Mouse (Mus musculus): Measurements from ENCODE around the gene Thada. TPM values are rescaled to one million over a fixed set of nuclear protein-coding genes. Genes with fewer than 3 reads are reported as not detected.
A peak's percentile ranks its signal among the peaks of the same experiment; 100 is the strongest.
"Not testable (repeated sequence)": the region's sequence is repeated elsewhere in the genome, so short reads cannot be mapped to it uniquely, and the experiment has no call there.

The Thada gene
- polyA plus RNA-seq, 1 experiment = 9.4 TPM

DNA sequence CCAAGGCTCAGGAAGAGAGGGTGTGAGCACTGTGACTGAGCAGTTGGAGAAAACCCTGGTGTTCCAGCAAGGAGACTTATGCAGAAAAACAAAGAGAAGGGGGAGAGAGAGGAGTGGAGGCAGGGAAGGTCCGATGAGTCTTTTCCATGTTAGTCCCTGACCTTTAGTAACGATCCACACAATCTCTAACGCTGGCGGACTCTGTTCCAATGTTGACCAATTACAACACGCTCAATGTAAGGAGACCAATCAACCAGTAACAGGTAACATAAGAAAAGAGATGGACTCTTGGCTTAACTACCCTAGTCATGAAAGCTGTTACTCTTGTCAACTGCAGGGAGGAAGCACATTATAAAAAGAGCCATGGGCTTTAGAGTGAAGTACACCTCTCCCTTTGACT, 160.9 kb downstream of the Thada start:
- DNase-seq = no peak
- Histone ChIP-seq H3K27me3 (replicated peaks; ENCODE audit: control insufficient read depth, insufficient read depth, low read length) (no peaks in the 10 kb centered on the region), H3K4me1 (ENCODE audit: control insufficient read depth, insufficient read depth, low read length) (no peaks in the 10 kb centered on the region), H3K27ac (ENCODE audit: insufficient read depth, low read depth, low read length) (no peak overlapping the region), H3K4me3 (ENCODE audit: insufficient read depth, low read depth, low read length) (no peak overlapping the region), H3K36me3 (ENCODE audit: control insufficient read depth, insufficient read depth, low read length) (peaks cover 2% of the 10 kb centered on the region; the same call in 1 of the 2 replicates)
- WGBS = 95% methylated on average over 5 of the region's 5 CpGs
- no peak for TF ChIP-seq POLR2A (IDR thresholded peaks at IDR 0.05; ENCODE audit: low read depth, low read length)
- no peak for TF ChIP-seq CTCF (conservative IDR thresholded peaks at IDR 0.05; ENCODE audit: insufficient read depth, insufficient read length, low read depth, low read length)

GRCm38 (mm10) chr17:84304141-84304540, 161.9 kb downstream of the Thada start:
- Histone ChIP-seq H3K36me3 (ENCODE audit: control insufficient read depth, insufficient read depth, low read length) (peaks cover 2% of the 10 kb centered on the region; the same call in 1 of the 2 replicates), H3K4me3 (ENCODE audit: insufficient read depth, low read depth, low read length) (no peak overlapping the region), H3K27ac (ENCODE audit: insufficient read depth, low read depth, low read length) (no peak overlapping the region), H3K4me1 (ENCODE audit: control insufficient read depth, insufficient read depth, low read length) (no peaks in the 10 kb centered on the region), H3K27me3 (replicated peaks; ENCODE audit: control insufficient read depth, insufficient read depth, low read length) (no peaks in the 10 kb centered on the region)
- TF ChIP-seq POLR2A (IDR thresholded peaks at IDR 0.05; ENCODE audit: low read depth, low read length) (no peak), CTCF (conservative IDR thresholded peaks at IDR 0.05; ENCODE audit: insufficient read depth, insufficient read length, low read depth, low read length) (no peak)
- DNase-seq = no peak
- 90% methylated on average over 5 of the region's 5 CpGs for WGBS

GRCm38 (mm10) chr17:84297976-84298375, 168.0 kb downstream of the Thada start:
- Histone ChIP-seq H3K27me3 (replicated peaks; ENCODE audit: control insufficient read depth, insufficient read depth, low read length) (no peaks in the 10 kb centered on the region), H3K4me3 (ENCODE audit: insufficient read depth, low read depth, low read length) (no peak overlapping the region), H3K27ac (ENCODE audit: insufficient read depth, low read depth, low read length) (no peak overlapping the region), H3K36me3 (ENCODE audit: control insufficient read depth, insufficient read depth, low read length) (peaks cover 2% of the 10 kb centered on the region; the same call in 1 of the 2 replicates), H3K4me1 (ENCODE audit: control insufficient read depth, insufficient read depth, low read length) (no peaks in the 10 kb centered on the region)
- no peak for TF ChIP-seq CTCF (conservative IDR thresholded peaks at IDR 0.05; ENCODE audit: insufficient read depth, insufficient read length, low read depth, low read length)
- TF ChIP-seq POLR2A (IDR thresholded peaks at IDR 0.05; ENCODE audit: low read depth, low read length) = no peak
- DNase-seq = peak; percentile 55
- 92% methylated on average over 6 of the region's 6 CpGs for WGBS

DNA sequence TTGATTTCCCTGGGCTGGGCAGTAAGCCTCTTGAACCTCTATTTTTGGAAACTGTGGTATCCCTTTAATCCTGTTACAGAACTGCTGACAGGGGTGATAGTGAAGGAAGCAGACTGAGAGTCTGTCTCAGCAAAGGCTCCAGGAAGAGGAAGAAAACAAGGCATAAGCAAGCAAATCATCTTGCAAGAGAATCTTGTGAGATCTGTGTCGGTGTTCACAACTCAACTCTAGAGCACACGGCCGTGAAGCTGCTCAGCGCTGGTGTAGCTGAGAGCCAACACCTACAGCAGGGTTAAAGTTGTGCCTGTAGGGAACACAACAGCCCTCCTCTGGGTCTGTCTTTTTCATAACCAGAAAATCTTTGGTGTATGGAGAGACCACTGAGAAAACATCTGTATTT, 172.8 kb downstream of the Thada start:
- H3K36me3 ChIP-seq (ENCODE audit: control insufficient read depth, insufficient read depth, low read length) = peaks cover 2% of the 10 kb centered on the region; the same call in 1 of the 2 replicates
- DNase-seq = no peak
- H3K4me3 ChIP-seq (ENCODE audit: insufficient read depth, low read depth, low read length) = no peak overlapping the region
- 64% methylated on average over 4 of the region's 4 CpGs for WGBS
- H3K27me3 ChIP-seq (replicated peaks; ENCODE audit: control insufficient read depth, insufficient read depth, low read length) = no peaks in the 10 kb centered on the region
- 0 out of 2 replicates have a peak, but pooled peaks cover 3% of the 10 kb centered on the region for H3K4me1 ChIP-seq (ENCODE audit: control insufficient read depth, insufficient read depth, low read length)
- TF ChIP-seq CTCF (conservative IDR thresholded peaks at IDR 0.05; ENCODE audit: insufficient read depth, insufficient read length, low read depth, low read length) (no peak), POLR2A (IDR thresholded peaks at IDR 0.05; ENCODE audit: low read depth, low read length) (no peak)
- no peak overlapping the region for H3K27ac ChIP-seq (ENCODE audit: insufficient read depth, low read depth, low read length)

DNA sequence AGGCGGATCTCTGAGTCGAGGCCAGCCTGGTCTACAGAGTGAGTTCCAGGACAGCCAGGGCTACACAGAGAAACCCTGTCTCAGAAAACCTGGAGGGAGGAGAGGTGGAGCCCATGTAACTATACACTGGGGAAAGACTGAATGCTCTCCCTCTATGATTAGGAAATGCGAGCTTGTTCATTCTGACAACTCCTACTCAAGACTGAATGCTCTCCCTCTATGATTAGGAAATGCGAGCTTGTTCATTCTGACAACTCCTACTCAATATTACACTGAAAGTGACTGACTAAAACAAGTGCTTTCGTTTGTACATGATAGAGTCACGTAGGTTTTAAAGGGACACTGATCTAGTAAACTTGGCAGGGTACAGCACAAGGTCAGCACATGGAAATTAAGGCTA, 174.8 kb downstream of the Thada start:
- not testable (repeated sequence) for H3K36me3 ChIP-seq (ENCODE audit: control insufficient read depth, insufficient read depth, low read length); H3K27ac ChIP-seq (ENCODE audit: insufficient read depth, low read depth, low read length); H3K27me3 ChIP-seq (replicated peaks; ENCODE audit: control insufficient read depth, insufficient read depth, low read length); H3K4me1 ChIP-seq (ENCODE audit: control insufficient read depth, insufficient read depth, low read length); DNase-seq; H3K4me3 ChIP-seq (ENCODE audit: insufficient read depth, low read depth, low read length)
- 86% methylated on average over 6 of the region's 6 CpGs for WGBS

DNA sequence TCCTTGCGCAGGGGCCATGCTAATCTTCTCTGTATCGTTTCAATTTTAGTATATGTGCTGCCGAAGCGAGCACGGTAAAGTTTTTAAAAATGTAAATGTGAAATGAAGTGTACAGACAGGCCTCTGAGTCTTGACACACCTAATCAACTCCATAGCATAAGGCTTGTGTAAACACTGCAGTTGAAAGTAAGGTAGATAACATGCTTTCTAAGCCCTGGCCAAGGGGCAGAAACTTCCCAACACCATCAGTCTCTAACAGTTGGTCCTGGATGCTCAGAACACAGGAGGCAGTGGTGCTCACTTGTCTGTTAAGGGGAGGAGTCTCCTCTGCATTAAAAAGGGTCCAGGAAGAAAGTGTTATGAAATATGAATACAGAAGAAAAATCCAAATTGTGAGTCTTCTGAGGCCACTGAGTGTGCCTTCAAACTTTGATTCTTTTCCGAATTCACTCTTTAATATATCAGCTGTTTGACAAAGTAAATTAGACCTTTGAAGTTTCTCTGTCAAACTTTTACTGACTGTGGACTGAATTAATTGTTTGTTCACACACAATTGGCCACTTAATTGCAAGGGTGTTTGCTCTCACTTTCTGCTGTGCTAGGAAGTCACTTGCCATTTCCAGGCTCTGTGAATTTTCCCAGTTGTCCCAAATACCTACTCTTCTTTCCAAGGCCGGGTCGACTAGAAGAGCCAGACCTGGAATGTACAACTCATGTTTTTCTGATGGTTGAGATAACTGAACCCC, 178.2 kb downstream of the Thada start:
- 76% methylated on average over 8 of the region's 8 CpGs for WGBS
- H3K4me1 ChIP-seq (ENCODE audit: control insufficient read depth, insufficient read depth, low read length) = peaks cover 9% of the 10 kb centered on the region
- no peaks in the 10 kb centered on the region for H3K36me3 ChIP-seq (ENCODE audit: control insufficient read depth, insufficient read depth, low read length)
- H3K27me3 ChIP-seq (replicated peaks; ENCODE audit: control insufficient read depth, insufficient read depth, low read length) = no peaks in the 10 kb centered on the region
- no peak overlapping the region for H3K4me3 ChIP-seq (ENCODE audit: insufficient read depth, low read depth, low read length)
- H3K27ac ChIP-seq (ENCODE audit: insufficient read depth, low read depth, low read length) = no peak overlapping the region; the same call in 1 of the 2 replicates
- TF ChIP-seq CTCF (conservative IDR thresholded peaks at IDR 0.05; ENCODE audit: insufficient read depth, insufficient read length, low read depth, low read length) = no peak
- TF ChIP-seq POLR2A (IDR thresholded peaks at IDR 0.05; ENCODE audit: low read depth, low read length) = no peak
- peak; percentile 53 for DNase-seq

DNA sequence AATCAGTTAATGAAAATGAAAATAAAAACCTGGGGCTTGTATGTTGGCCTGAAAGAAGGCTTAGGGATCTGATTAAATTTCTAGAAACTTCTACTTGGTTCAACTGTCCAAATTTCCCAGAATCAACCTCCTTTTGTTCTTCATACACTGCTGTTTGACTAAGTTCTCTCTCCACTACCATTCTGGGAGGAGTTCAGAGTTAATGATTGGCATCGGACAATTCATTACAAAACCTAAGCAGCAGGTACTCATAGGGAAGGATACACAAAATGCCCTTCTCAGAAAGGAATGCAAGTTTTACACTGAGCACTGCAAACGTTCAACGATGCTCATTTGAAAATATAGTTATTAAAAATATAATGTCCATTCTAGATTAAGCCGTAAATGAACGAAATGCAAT, 179.5 kb downstream of the Thada start:
- Histone ChIP-seq H3K4me3 (ENCODE audit: insufficient read depth, low read depth, low read length) (no peak overlapping the region), H3K27ac (ENCODE audit: insufficient read depth, low read depth, low read length) (no peak overlapping the region), H3K27me3 (replicated peaks; ENCODE audit: control insufficient read depth, insufficient read depth, low read length) (no peaks in the 10 kb centered on the region), H3K4me1 (ENCODE audit: control insufficient read depth, insufficient read depth, low read length) (peaks cover 9% of the 10 kb centered on the region), H3K36me3 (ENCODE audit: control insufficient read depth, insufficient read depth, low read length) (no peaks in the 10 kb centered on the region)
- 69% methylated on average over 5 of the region's 5 CpGs for WGBS
- TF ChIP-seq CTCF (conservative IDR thresholded peaks at IDR 0.05; ENCODE audit: insufficient read depth, insufficient read length, low read depth, low read length) (no peak), POLR2A (IDR thresholded peaks at IDR 0.05; ENCODE audit: low read depth, low read length) (no peak)
- peak; percentile 77 for DNase-seq
